Mouse (Mus musculus): ENCODE results near the gene Atp2a1. TPM values are rescaled to one million over a fixed set of nuclear protein-coding genes. Genes with fewer than 3 reads are reported as not detected.

Gene Atp2a1
- 0.07 and 0.54 TPM in 2 replicates for polyA plus RNA-seq (2012; rRNA removed; ENCODE audit: low replicate concordance)

GRCm38 (mm10) chr7:126463004-126463403, at the start of gene Atp2a1:
Atp2a1 (minus strand) TSS chr7:126463108.

GRCm38 (mm10) chr7:126503273-126503878, 40.5 kb upstream of the Atp2a1 start, which contains the start of gene Atxn2l:
Atxn2l (minus strand) TSS chr7:126503437.

GRCm38 (mm10) chr7:126487052-126487483, 24.2 kb upstream of the Atp2a1 start, which contains the start of gene Tufm:
Tufm (plus strand) TSS chr7:126487361.

GRCm38 (mm10) chr7:126474993-126475581, 12.2 kb upstream of the Atp2a1 start, which contains the start of gene Sh2b1:
Sh2b1 (minus strand) TSS chr7:126475424.

GRCm38 (mm10) chr7:126428631-126429502, 34.0 kb downstream of the Atp2a1 start, which contains the start of gene Rabep2:
Rabep2 (plus strand) TSS chr7:126428759.

GRCm38 (mm10) chr7:126414725-126415124, 48.2 kb downstream of the Atp2a1 start, which contains the start of gene Cd19:
Cd19 (minus strand) TSS chr7:126414889.

GRCm38 (mm10) chr7:126396298-126397119, 66.4 kb downstream of the Atp2a1 start, which contains the start of gene Nfatc2ip:
Nfatc2ip (minus strand) TSS chr7:126396737.

Other genes starting within 250 kb of the Atp2a1 start
- gene Sbk1, start 190.5 kb downstream of the Atp2a1 start, polyA plus RNA-seq (2012; rRNA removed; ENCODE audit: low replicate concordance) = 24.7 and 30.0 TPM in 2 replicates
- gene Lat, start 93.5 kb downstream of the Atp2a1 start, polyA plus RNA-seq (2012; rRNA removed; ENCODE audit: low replicate concordance) = 2.7 and 3.0 TPM in 2 replicates
- 152 and 215 TPM in 2 replicates for gene Spns1, start 85.7 kb downstream of the Atp2a1 start, polyA plus RNA-seq (2012; rRNA removed; ENCODE audit: low replicate concordance)
- gene Nfatc2ip, start 66.4 kb downstream of the Atp2a1 start, polyA plus RNA-seq (2012; rRNA removed; ENCODE audit: low replicate concordance) = 4.8 and 9.1 TPM in 2 replicates
- 0.46 and 1.2 TPM in 2 replicates for gene Cd19, start 48.2 kb downstream of the Atp2a1 start, polyA plus RNA-seq (2012; rRNA removed; ENCODE audit: low replicate concordance)
- 24.8 and 29.5 TPM in 2 replicates for gene Rabep2, start 34.3 kb downstream of the Atp2a1 start, polyA plus RNA-seq (2012; rRNA removed; ENCODE audit: low replicate concordance)
- 51.5 and 81.0 TPM in 2 replicates for gene Sh2b1, start 12.3 kb upstream of the Atp2a1 start, polyA plus RNA-seq (2012; rRNA removed; ENCODE audit: low replicate concordance)
- 126 and 142 TPM in 2 replicates for gene Tufm, start 24.3 kb upstream of the Atp2a1 start, polyA plus RNA-seq (2012; rRNA removed; ENCODE audit: low replicate concordance)
- gene Atxn2l, start 40.3 kb upstream of the Atp2a1 start, polyA plus RNA-seq (2012; rRNA removed; ENCODE audit: low replicate concordance) = 95.1 and 150 TPM in 2 replicates
- gene Eif3c, start 103.3 kb upstream of the Atp2a1 start, polyA plus RNA-seq (2012; rRNA removed; ENCODE audit: low replicate concordance) = 113 and 137 TPM in 2 replicates
- 15.7 and 20.1 TPM in 2 replicates for gene Apobr, start 121.8 kb upstream of the Atp2a1 start, polyA plus RNA-seq (2012; rRNA removed; ENCODE audit: low replicate concordance)
- 62.6 and 86.0 TPM in 2 replicates for gene Cln3, start 122.7 kb upstream of the Atp2a1 start, polyA plus RNA-seq (2012; rRNA removed; ENCODE audit: low replicate concordance)
- 0.27 and 0.28 TPM in 2 replicates for gene Il27, start 131.8 kb upstream of the Atp2a1 start, polyA plus RNA-seq (2012; rRNA removed; ENCODE audit: low replicate concordance)
- gene Nupr1, start 167.8 kb upstream of the Atp2a1 start, polyA plus RNA-seq (2012; rRNA removed; ENCODE audit: low replicate concordance) = 50.9 and 128 TPM in 2 replicates
- 42.4 and 47.9 TPM in 2 replicates for gene Sgf29, start 186.2 kb upstream of the Atp2a1 start, polyA plus RNA-seq (2012; rRNA removed; ENCODE audit: low replicate concordance)
- 134 and 428 TPM in 2 replicates for gene Sult1a1, start 213.3 kb upstream of the Atp2a1 start, polyA plus RNA-seq (2012; rRNA removed; ENCODE audit: low replicate concordance)
- gene Bola2, start 232.3 kb upstream of the Atp2a1 start, polyA plus RNA-seq (2012; rRNA removed; ENCODE audit: low replicate concordance) = 46.0 and 59.1 TPM in 2 replicates
- gene Slx1b, start 232.7 kb upstream of the Atp2a1 start, polyA plus RNA-seq (2012; rRNA removed; ENCODE audit: low replicate concordance) = 25.3 and 25.7 TPM in 2 replicates
- 53.1 and 109 TPM in 2 replicates for gene Coro1a, start 244.7 kb upstream of the Atp2a1 start, polyA plus RNA-seq (2012; rRNA removed; ENCODE audit: low replicate concordance)